Mouse (Mus musculus) testis, postnatal 14 days (tissue): ENCODE measurements around the gene Vmn1r129.
"Not testable (repeated sequence)": the region's sequence is repeated elsewhere in the genome, so short reads cannot be mapped to it uniquely, and the experiment has no call there.

Source experiments
- DNase-seq: peaks from one replicate; pipeline ENCODE4 v3.0.0; 2021; ENCODE audit warnings: low spot score

The Vmn1r129 gene

GRCm38 (mm10) chr7:21361191-21361590, at the start of gene Vmn1r129:
Gene Vmn1r129 (minus strand): TSS chr7:21361291.
- DNase-seq: not testable (repeated sequence)

GRCm38 (mm10) chr7:21349073-21349472, 12.0 kb downstream of the Vmn1r129 start, which contains the start of gene Vmn1r128:
Gene Vmn1r128 (plus strand): TSS chr7:21349373.
- not testable (repeated sequence) for DNase-seq

GRCm38 (mm10) chr7:21319761-21320160, 41.3 kb downstream of the Vmn1r129 start, which contains the start of gene Vmn1r127:
Gene Vmn1r127 (minus strand): TSS chr7:21319861.
- DNase-seq: not testable (repeated sequence)
